Mouse (Mus musculus): ENCODE measurements at regions not wholly inside any gene's neighbourhood (a gene's known extent, or its start where the extent isn't known, plus 50 kb on each side); places are given as distances from the start of the nearest gene placed in this dataset.

DNA sequence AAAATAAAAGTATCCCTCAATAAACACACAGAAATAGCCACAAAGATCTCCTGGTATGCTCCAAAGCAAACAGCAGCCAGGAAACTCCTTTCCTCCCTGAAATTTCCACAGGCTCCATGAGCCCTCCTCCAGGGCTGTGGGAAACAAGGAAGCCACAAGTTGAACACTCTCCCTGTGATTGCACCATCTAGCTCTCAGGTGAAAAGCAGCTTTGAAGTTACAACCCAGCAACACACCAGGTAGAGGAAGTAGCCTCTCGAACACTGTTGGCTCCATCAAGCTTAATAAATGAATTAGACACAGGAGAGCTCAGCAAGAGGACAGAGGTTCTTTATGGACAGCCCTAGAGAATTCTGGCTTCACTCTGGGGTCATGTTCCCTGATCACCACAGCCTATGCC lies 794.4 kb upstream of the A1bg start:
- no peak for DNase-seq (ENCODE audit: low spot score)
- 67% methylated on average over 1 of the region's 1 CpGs for WGBS

DNA sequence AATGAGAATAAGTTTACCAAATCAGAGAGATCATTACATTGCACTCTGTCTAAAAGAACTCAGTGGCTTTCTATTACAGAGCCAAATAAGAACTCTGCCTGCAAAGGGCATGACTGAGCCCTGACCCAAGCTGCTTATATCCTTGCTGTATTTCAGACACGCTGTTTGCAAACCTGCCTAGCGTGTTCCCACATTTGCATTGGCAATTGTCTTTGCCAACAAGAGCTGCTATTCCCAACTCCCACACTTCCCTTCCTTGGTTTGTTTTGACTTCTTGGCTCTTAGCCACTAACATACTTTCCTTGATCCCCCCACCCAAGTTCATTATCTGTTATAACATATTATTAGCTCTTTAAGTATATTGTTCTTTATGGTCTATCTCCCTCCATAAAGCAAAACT lies 791.1 kb upstream of the A1bg start:
- no peak overlapping the region for H3K27ac ChIP-seq
- no peaks in the 10 kb centered on the region for H3K9me3 ChIP-seq (replicated peaks)
- no peaks in the 10 kb centered on the region for H3K36me3 ChIP-seq
- no peaks in the 10 kb centered on the region for H3K27me3 ChIP-seq (ENCODE audit: low read depth, poor library complexity, severe bottlenecking)
- no peak for DNase-seq (ENCODE audit: low spot score)
- H3K4me3 ChIP-seq: no peak overlapping the region
- H3K4me1 ChIP-seq: no peaks in the 10 kb centered on the region
- 86% methylated on average over 2 of the region's 2 CpGs for WGBS

More for the DNA sequence above, 794.4 kb upstream of the A1bg start:
- Histone ChIP-seq H3K27ac (no peak overlapping the region), H3K36me3 (no peaks in the 10 kb centered on the region), H3K9me3 (replicated peaks) (no peaks in the 10 kb centered on the region), H3K4me1 (no peaks in the 10 kb centered on the region), H3K4me3 (no peak overlapping the region), H3K27me3 (ENCODE audit: low read depth, poor library complexity, severe bottlenecking) (no peaks in the 10 kb centered on the region)

DNA sequence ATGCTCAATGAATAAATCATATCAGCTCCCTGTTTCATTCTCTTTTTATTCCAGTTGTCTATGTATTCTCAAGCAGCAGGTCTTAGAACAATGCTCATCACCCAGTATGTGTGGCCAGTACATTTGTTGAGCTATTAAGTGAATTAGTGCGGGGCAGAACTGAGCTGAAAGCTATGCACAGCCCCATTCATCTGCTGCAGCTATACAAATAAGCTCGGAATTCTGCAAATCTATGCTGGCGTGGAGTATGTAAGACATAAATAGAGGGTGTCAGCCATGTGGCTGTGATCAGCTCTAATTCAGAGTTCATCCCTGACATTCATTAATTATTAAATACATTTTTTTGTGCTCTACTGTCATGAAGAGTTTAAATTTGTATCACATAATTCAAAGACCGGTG lies 786.1 kb upstream of the A1bg start:
- Histone ChIP-seq H3K4me3 (no peak overlapping the region), H3K36me3 (no peaks in the 10 kb centered on the region), H3K4me1 (no peaks in the 10 kb centered on the region), H3K27me3 (ENCODE audit: low read depth, poor library complexity, severe bottlenecking) (no peaks in the 10 kb centered on the region), H3K9me3 (replicated peaks) (no peaks in the 10 kb centered on the region), H3K27ac (no peak overlapping the region)
- DNase-seq (ENCODE audit: low spot score): no peak
- WGBS: 91% methylated on average over 4 of the region's 4 CpGs

DNA sequence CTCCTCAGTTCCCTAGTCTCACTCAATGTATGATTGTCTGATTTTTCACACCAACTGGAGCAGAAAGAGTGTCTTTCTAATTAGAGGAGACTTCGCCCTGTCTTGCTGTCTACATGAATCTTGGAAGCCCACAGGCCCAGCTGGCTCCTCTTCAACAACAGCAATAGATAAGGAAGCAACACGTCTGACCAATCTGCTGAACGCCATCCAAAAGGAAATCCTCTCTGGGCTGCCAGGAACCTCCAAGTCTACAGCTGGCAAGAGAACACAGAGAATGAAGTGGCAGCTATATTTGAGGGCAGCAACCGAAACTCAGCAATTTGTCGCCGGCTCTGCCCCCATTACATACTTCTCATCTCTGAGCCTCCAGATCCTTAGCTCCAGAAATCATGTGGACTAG lies 785.1 kb upstream of the A1bg start:
- no peaks in the 10 kb centered on the region for H3K9me3 ChIP-seq (replicated peaks)
- no peaks in the 10 kb centered on the region for H3K36me3 ChIP-seq
- H3K27me3 ChIP-seq (ENCODE audit: low read depth, poor library complexity, severe bottlenecking): no peaks in the 10 kb centered on the region
- H3K4me1 ChIP-seq: no peaks in the 10 kb centered on the region
- 89% methylated on average over 6 of the region's 6 CpGs for WGBS
- H3K4me3 ChIP-seq: no peak overlapping the region
- H3K27ac ChIP-seq: no peak overlapping the region
- DNase-seq (ENCODE audit: low spot score): no peak

DNA sequence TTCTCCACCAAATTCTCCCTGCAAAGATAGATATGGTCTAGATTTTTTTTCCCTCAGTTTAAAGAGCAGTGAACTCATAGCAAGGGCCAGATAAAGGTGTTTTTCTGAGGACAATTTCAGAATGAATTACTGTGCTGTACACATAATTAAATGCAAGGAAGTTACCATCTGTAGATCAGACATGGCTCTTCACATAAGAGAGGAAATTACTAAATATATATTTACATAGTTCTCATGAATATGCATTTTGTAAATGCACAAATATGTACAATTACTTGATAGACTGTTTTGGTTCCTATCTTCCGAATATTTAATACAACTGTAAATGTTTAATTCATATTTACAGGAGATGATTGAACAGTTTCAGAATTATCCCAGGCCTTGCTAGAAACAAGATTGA lies 769.9 kb upstream of the A1bg start:
- Histone ChIP-seq H3K9me3 (replicated peaks) (no peaks in the 10 kb centered on the region), H3K27me3 (ENCODE audit: low read depth, poor library complexity, severe bottlenecking) (no peaks in the 10 kb centered on the region), H3K4me1 (no peaks in the 10 kb centered on the region), H3K27ac (no peak overlapping the region), H3K36me3 (no peaks in the 10 kb centered on the region), H3K4me3 (no peak overlapping the region)
- 95% methylated on average over 1 of the region's 1 CpGs for WGBS
- DNase-seq (ENCODE audit: low spot score): no peak

DNA sequence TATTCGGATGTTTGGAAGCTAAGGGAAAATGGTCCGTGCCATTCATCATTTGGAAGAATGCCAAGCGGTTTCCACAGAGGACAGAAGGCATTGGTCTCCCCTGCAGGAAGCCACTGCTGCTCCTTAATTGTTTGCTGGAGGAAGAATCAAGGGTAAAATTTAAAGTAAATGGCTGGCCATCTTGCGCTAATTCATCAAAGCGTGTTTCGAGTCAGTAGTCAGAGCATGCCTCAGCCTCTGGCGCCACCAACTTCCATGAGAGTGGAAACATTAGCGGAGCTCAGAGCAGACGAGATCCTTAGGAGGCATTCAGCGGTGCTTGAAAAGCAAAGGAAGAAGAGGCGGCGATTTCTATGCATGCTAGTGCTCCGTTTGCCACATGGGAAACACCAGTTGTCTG lies 767.6 kb upstream of the A1bg start:
- H3K36me3 ChIP-seq: no peaks in the 10 kb centered on the region
- H3K27me3 ChIP-seq (ENCODE audit: low read depth, poor library complexity, severe bottlenecking): no peaks in the 10 kb centered on the region
- H3K4me1 ChIP-seq: no peaks in the 10 kb centered on the region
- no peak overlapping the region for H3K4me3 ChIP-seq
- H3K27ac ChIP-seq: no peak overlapping the region
- 87% methylated on average over 13 of the region's 13 CpGs for WGBS
- H3K9me3 ChIP-seq (replicated peaks): no peaks in the 10 kb centered on the region
- DNase-seq (ENCODE audit: low spot score): no peak

DNA sequence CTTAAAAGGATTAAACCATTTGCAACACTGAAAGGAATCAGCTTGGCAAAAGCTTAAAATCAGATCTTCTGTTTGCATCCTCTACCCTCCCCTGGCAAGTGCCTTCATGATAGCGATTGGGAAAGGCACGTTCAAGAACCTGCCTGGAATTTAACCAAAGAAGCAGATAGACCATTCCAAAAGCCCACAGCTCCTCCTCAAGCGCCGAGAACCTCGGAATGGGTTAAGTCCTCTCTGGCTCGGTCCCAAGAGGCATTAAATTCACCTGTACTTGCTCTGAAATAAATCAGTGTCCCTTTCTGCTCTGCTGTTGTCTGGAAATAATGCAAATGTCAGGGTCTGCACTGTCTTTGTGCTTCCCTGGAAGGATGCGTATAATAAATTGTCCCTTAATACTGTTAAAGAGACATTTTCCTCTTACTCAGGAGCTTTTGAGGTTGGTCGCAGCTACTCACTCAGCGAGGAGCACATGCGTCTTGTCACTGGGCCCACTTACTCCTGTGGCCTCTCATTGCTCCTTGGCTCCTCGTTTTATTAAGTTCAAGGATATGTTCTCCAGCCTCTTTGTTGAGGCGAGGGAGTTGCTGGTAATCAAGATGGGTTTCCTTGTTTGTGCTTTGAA lies 767.1 kb upstream of the A1bg start:
- no peaks in the 10 kb centered on the region for H3K9me3 ChIP-seq (replicated peaks)
- no peak overlapping the region for H3K27ac ChIP-seq
- H3K4me3 ChIP-seq: no peak overlapping the region
- no peaks in the 10 kb centered on the region for H3K36me3 ChIP-seq
- no peaks in the 10 kb centered on the region for H3K27me3 ChIP-seq (ENCODE audit: low read depth, poor library complexity, severe bottlenecking)
- no peaks in the 10 kb centered on the region for H3K4me1 ChIP-seq
- WGBS: 89% methylated on average over 12 of the region's 12 CpGs
- DNase-seq (ENCODE audit: low spot score): no peak

DNA sequence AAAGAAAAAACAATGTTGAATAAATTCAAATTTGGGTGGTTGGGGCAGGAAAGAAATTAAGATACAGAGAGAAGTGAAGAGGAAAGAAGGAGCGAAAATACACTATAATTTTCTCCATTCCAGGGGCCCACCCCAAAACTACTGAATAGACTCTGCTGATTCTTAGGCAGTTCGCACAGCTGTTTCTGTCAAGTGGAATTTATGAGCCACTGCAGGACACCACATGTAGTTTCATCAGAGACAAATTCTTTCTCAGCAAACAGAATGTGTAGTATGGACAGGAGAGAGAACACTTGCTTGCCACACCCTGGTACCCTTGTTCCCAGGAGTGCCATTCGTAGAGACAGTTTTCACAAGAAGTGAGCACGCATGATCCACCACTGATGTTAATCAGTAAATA lies 760.2 kb upstream of the A1bg start:
- no peaks in the 10 kb centered on the region for H3K9me3 ChIP-seq (replicated peaks)
- H3K4me3 ChIP-seq: no peak overlapping the region
- H3K27me3 ChIP-seq (ENCODE audit: low read depth, poor library complexity, severe bottlenecking): no peaks in the 10 kb centered on the region
- no peaks in the 10 kb centered on the region for H3K36me3 ChIP-seq
- 79% methylated on average over 4 of the region's 4 CpGs for WGBS
- no peaks in the 10 kb centered on the region for H3K4me1 ChIP-seq
- no peak overlapping the region for H3K27ac ChIP-seq
- DNase-seq (ENCODE audit: low spot score): no peak

DNA sequence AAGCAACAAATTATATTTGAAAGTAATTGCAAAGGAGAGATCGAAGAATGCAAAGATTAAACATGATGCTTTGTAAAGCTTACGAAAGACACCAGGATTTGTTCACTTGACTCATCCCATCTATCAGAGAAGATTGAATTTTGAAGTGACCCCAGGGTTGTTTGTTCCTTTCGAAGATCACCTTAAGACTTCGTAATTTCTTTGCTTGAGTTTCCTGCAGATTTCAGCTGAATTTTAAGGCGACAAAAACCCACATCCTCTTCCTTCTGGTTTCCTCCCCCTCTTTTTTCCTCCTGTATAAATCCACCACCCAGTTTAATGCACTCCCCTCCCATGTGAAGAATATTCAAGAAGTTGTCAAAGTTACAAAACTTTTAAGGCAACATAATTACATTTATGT lies 747.7 kb upstream of the A1bg start:
- no peak for DNase-seq (ENCODE audit: low spot score)
- 90% methylated on average over 5 of the region's 5 CpGs for WGBS
- Histone ChIP-seq H3K36me3 (no peaks in the 10 kb centered on the region), H3K9me3 (replicated peaks) (no peaks in the 10 kb centered on the region), H3K27ac (no peak overlapping the region), H3K4me1 (no peaks in the 10 kb centered on the region), H3K27me3 (ENCODE audit: low read depth, poor library complexity, severe bottlenecking) (no peaks in the 10 kb centered on the region), H3K4me3 (no peak overlapping the region)

DNA sequence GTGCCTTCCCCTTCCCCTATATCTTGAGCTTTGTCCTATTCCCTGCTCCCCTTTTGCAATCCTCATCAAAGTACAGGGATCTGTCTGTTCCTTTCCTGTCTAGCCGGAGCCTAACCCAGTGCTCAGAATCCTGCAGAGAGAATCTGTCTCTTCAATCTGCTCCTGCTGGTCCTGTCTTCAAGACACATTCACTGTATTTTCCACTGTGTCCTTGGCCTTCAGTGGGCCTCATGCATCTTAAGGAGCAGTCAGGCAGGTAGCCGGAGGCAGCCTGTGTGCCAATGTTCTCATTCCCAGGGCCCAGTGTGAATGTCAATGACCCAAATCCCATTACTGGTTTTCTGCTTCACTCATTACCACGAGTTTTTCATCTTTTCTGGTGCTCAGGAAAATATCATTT lies 737.8 kb upstream of the A1bg start:
- no peaks in the 10 kb centered on the region for H3K36me3 ChIP-seq
- no peaks in the 10 kb centered on the region for H3K27me3 ChIP-seq (ENCODE audit: low read depth, poor library complexity, severe bottlenecking)
- no peak overlapping the region for H3K4me3 ChIP-seq
- H3K4me1 ChIP-seq: no peaks in the 10 kb centered on the region
- H3K9me3 ChIP-seq (replicated peaks): no peaks in the 10 kb centered on the region
- no peak overlapping the region for H3K27ac ChIP-seq
- WGBS: 71% methylated on average over 3 of the region's 3 CpGs
- DNase-seq (ENCODE audit: low spot score): no peak

DNA sequence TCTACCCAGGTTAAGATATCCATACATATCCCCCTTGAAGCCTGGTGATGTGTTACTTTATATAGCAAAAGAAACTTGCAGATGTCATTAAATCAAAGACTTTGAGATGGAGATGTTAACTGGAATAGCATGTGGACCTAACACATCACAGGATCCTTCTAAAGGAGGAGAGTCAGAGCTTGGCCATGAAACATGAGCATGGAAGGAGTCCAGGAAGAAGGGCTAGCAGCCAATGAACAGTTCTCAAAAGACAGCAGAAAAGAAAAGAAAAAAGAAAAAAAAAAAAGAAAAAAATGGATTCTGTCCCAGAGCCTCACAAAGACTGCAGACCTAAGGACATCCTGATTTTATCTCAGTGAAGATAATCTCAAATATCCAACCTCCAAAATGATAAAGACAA lies 734.1 kb upstream of the A1bg start:
- H3K27ac ChIP-seq: no peak overlapping the region
- no peak for DNase-seq (ENCODE audit: low spot score)
- no peaks in the 10 kb centered on the region for H3K4me1 ChIP-seq
- no peaks in the 10 kb centered on the region for H3K9me3 ChIP-seq (replicated peaks)
- H3K27me3 ChIP-seq (ENCODE audit: low read depth, poor library complexity, severe bottlenecking): no peaks in the 10 kb centered on the region
- no peaks in the 10 kb centered on the region for H3K36me3 ChIP-seq
- H3K4me3 ChIP-seq: no peak overlapping the region

DNA sequence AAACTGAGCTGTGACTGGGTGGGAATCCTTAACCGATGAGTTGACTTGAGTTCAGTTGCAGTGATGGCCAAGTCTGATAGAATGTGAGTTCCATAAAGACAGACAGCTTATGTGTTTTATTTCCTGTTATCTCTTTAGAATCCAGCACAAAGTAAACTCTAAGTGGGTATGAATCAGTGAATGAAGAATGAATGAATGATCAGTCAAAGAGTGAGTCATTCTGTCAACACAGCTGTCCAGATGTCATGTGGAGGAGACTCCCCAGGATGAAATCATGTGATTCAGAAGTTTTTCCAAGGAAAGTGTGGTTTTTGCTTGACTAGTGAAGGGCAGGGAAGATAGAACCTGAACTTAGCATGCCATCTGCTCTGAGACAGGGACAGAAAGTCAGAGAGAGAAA lies 732.0 kb upstream of the A1bg start:
- Histone ChIP-seq H3K4me3 (no peak overlapping the region), H3K27ac (no peak overlapping the region), H3K4me1 (no peaks in the 10 kb centered on the region), H3K36me3 (no peaks in the 10 kb centered on the region), H3K27me3 (ENCODE audit: low read depth, poor library complexity, severe bottlenecking) (no peaks in the 10 kb centered on the region), H3K9me3 (replicated peaks) (no peaks in the 10 kb centered on the region)
- DNase-seq (ENCODE audit: low spot score): no peak
- 100% methylated on average over 1 of the region's 1 CpGs for WGBS

DNA sequence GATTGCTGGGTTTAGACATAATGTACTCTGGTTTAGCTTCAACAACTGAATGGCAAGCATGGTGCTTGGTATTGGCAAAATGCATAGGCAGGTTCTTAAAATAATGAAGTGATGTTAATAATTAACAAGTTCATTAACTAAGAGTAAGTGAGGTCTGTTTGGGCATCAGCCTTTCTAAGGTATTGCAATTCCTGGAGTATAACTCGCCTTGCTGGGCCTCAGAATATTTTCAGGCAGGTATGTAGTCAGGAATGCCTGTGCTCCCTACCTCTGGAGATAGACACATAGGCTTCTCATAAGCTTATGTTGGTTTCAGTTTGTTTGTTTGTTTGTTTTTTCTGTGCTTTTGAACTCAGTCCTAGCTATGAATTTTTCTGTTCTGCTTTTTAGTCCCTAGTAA lies 731.0 kb upstream of the A1bg start:
- 95% methylated on average over 1 of the region's 1 CpGs for WGBS
- Histone ChIP-seq H3K27me3 (ENCODE audit: low read depth, poor library complexity, severe bottlenecking) (no peaks in the 10 kb centered on the region), H3K9me3 (replicated peaks) (no peaks in the 10 kb centered on the region), H3K4me3 (no peak overlapping the region), H3K36me3 (no peaks in the 10 kb centered on the region), H3K4me1 (no peaks in the 10 kb centered on the region), H3K27ac (no peak overlapping the region)
- DNase-seq (ENCODE audit: low spot score): no peak

DNA sequence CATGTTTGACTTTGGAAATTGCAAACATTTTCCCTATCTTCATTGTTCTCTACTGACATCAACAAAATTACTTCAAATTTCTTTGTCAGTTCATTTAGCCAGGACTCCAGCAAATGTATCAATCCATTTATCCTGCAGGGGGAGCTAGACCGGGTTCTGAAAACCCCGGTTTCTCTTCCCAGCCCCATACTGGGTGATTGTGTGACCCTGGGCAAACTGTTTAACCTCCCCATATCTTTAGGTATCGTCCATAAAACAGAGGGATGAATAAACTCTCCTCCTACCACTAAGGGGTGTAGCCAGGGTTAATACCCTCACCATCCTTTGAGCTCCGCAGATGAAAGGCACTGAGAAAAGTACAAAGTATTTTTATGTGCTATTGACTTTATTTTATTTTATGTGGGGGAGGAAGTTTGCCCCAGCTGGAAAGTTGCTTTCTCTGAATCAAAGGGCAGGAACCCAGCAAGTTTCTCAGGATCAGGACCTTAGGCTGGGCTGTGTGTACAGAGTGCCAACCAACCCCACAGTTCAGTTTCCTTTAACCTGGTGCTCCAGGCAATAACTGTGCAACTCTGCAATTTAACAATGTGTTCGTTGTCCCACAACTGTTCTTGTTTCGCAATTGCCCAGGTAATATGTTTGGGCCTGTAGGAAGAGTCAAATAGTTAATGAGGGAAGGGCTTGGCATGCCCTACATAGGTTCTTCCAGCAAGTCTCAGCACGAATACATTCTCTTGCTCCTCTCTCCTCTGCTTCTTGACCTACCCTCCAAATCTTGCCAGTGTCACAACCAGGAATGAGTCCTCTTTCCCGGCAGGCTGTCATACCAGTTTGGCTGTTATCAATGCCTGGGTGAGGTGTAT lies 696.1 kb upstream of the A1bg start:
- 71% methylated on average over 8 of the region's 8 CpGs for WGBS
- DNase-seq (ENCODE audit: low spot score): no peak
- Histone ChIP-seq H3K9me3 (replicated peaks) (no peaks in the 10 kb centered on the region), H3K27me3 (ENCODE audit: low read depth, poor library complexity, severe bottlenecking) (no peaks in the 10 kb centered on the region), H3K36me3 (no peaks in the 10 kb centered on the region), H3K4me1 (no peaks in the 10 kb centered on the region), H3K27ac (no peak overlapping the region), H3K4me3 (no peak overlapping the region)
